In genomic region chr5:118029035-118029408, GRCm38 (mm10) we compare ENCODE assay signal across 8 mouse cellular contexts. TPM values are rescaled to one million over a fixed set of nuclear protein-coding genes. Genes with fewer than 3 reads are reported as not detected.
DNase-seq lines count a peak whose midpoint lies in the region; ATAC-seq and TF ChIP-seq lines count a peak whose summit lies in the region.

No protein-coding gene starts in this region.

- peak overlapping the region; percentile 86 for H3K4me2 ChIP-seq in hindbrain, embryonic 14.5 days (replicated peaks)
- peak overlapping the region; percentile 99 for H3K4me2 ChIP-seq in midbrain, embryonic 13.5 days (replicated peaks)

- TF ChIP-seq POLR2A in kidney, adult 2 months (IDR thresholded peaks at IDR 0.05; ENCODE audit: low read depth, low read length), result no peak
- no peak for TF ChIP-seq POLR2A in bone marrow macrophage, adult 2 months (IDR thresholded peaks at IDR 0.05; ENCODE audit: borderline replicate concordance, low read depth, low read length)

- no peak; the same call in 1 of the 2 replicates for ATAC-seq in hindbrain, embryonic 14.5 days (ENCODE audit: low FRiP score)
- peak; percentile 35; the same call in 1 of the 2 replicates for ATAC-seq in midbrain, embryonic 13.5 days

- H3K4me1 ChIP-seq in kidney, adult 2 months (ENCODE audit: control insufficient read depth, insufficient read depth, low read length), result no peaks in the 10 kb centered on the region
- no peaks in the 10 kb centered on the region for H3K4me1 ChIP-seq in bone marrow macrophage, adult 2 months (ENCODE audit: control insufficient read depth, insufficient read depth, low read length)
- H3K4me1 ChIP-seq in hindbrain, embryonic 14.5 days (replicated peaks; ENCODE audit: control insufficient read depth, insufficient read depth, low read length), result peaks cover 28% of the 10 kb centered on the region
- peaks cover 48% of the 10 kb centered on the region for H3K4me1 ChIP-seq in midbrain, embryonic 13.5 days (replicated peaks)

- DNase-seq in kidney, adult 2 months, result no peak
- no peak for DNase-seq in kidney, adult 11 months
- no peak for DNase-seq in hindbrain, embryonic 14.5 days (ENCODE audit: low spot score)
- DNase-seq in cerebellum, adult 9-10 months, result no peak
- no peak for DNase-seq in cerebellum, adult 18-20 months
- DNase-seq in adrenal gland, adult (ENCODE audit: inconsistent age in 2 of 2, low spot score in 1 of 2), result no peak

- H3K27me3 ChIP-seq in kidney, adult 2 months (replicated peaks; ENCODE audit: control insufficient read depth, insufficient read depth, low read length), result no peaks in the 10 kb centered on the region
- peaks cover 57% of the 10 kb centered on the region for H3K27me3 ChIP-seq in hindbrain, embryonic 14.5 days (ENCODE audit: control insufficient read depth, insufficient read depth, low read length)
- H3K27me3 ChIP-seq in midbrain, embryonic 13.5 days, result peaks cover 60% of the 10 kb centered on the region

- H3K9me3 ChIP-seq in hindbrain, embryonic 14.5 days (ENCODE audit: control insufficient read depth, low read length), result no peaks in the 10 kb centered on the region
- H3K9me3 ChIP-seq in midbrain, embryonic 13.5 days, result no peaks in the 10 kb centered on the region

- 8% methylated on average over 12 of the region's 12 CpGs for WGBS in kidney, adult 2 months
- 6% methylated on average over 12 of the region's 12 CpGs for WGBS in hindbrain, embryonic 14.5 days
- 9% methylated on average over 12 of the region's 12 CpGs for WGBS in midbrain, embryonic 13.5 days

- no peak for TF ChIP-seq CTCF in kidney, adult 2 months (conservative IDR thresholded peaks at IDR 0.05; ENCODE audit: insufficient read depth, insufficient read length, low read depth, low read length)
- no peak for TF ChIP-seq CTCF in bone marrow macrophage, adult 2 months (IDR thresholded peaks at IDR 0.05; ENCODE audit: low read depth, low read length)

- H3K9ac ChIP-seq in hindbrain, embryonic 14.5 days, result no peak overlapping the region
- no peak overlapping the region for H3K9ac ChIP-seq in midbrain, embryonic 13.5 days (replicated peaks)

- peak overlapping the region; percentile 57 for H3K4me3 ChIP-seq in kidney, adult 2 months (ENCODE audit: insufficient read depth, low read depth, low read length)
- peak overlapping the region; percentile 43 for H3K4me3 ChIP-seq in bone marrow macrophage, adult 2 months (ENCODE audit: insufficient read depth, low read length)
- peak overlapping the region; percentile 54 for H3K4me3 ChIP-seq in hindbrain, embryonic 14.5 days (replicated peaks; ENCODE audit: low read length)
- peak overlapping the region; percentile 66 for H3K4me3 ChIP-seq in midbrain, embryonic 13.5 days (replicated peaks)

- H3K36me3 ChIP-seq in kidney, adult 2 months (ENCODE audit: control insufficient read depth, insufficient read depth, low read length), result no peaks in the 10 kb centered on the region
- H3K36me3 ChIP-seq in hindbrain, embryonic 14.5 days (replicated peaks; ENCODE audit: control insufficient read depth, insufficient read depth), result no peaks in the 10 kb centered on the region
- no peaks in the 10 kb centered on the region for H3K36me3 ChIP-seq in midbrain, embryonic 13.5 days

- no peak overlapping the region for H3K27ac ChIP-seq in kidney, adult 2 months (ENCODE audit: insufficient read depth, low read depth, low read length)
- H3K27ac ChIP-seq in bone marrow macrophage, adult 2 months (ENCODE audit: insufficient read depth, low read depth, low read length), result no peak overlapping the region
- H3K27ac ChIP-seq in hindbrain, embryonic 14.5 days, result no peak overlapping the region
- H3K27ac ChIP-seq in midbrain, embryonic 13.5 days, result no peak overlapping the region

RNA-seq across cellular contexts. Expression of gene Tesc, which starts 1.5 kb away (rescaled TPM):
- polyA plus RNA-seq in kidney, adult 2 months (2012; rRNA removed), result 33.3 and 38.1 TPM in 2 replicates
- polyA plus RNA-seq in bone marrow macrophage, adult 2 months (2012; ENCODE audit: insufficient read depth, insufficient read length, missing spikeins), result not detected in 2 replicates
- 4.3 and 4.9 TPM in 2 replicates for polyA plus RNA-seq in hindbrain, embryonic 14.5 days (2014; fragmentation: Nextera tagmentation; extraction: Ambion mirVana)
- polyA plus RNA-seq in midbrain, embryonic 13.5 days (2015; fragmentation: Nextera tagmentation; extraction: Ambion mirVana), result 2.9 TPM in 2 replicates

RNA-seq across cellular contexts. Expression of gene Fbxo21, which starts 52.5 kb away (rescaled TPM):
- 67.4 and 75.6 TPM in 2 replicates for polyA plus RNA-seq in kidney, adult 2 months (2012; rRNA removed)
- polyA plus RNA-seq in bone marrow macrophage, adult 2 months (2012; ENCODE audit: insufficient read depth, insufficient read length, missing spikeins), result 17.2 and 17.4 TPM in 2 replicates
- polyA plus RNA-seq in hindbrain, embryonic 14.5 days (2014; fragmentation: Nextera tagmentation; extraction: Ambion mirVana), result 142 and 156 TPM in 2 replicates
- polyA plus RNA-seq in midbrain, embryonic 13.5 days (2015; fragmentation: Nextera tagmentation; extraction: Ambion mirVana), result 152 and 154 TPM in 2 replicates
